Mouse (Mus musculus): ENCODE measurements around the gene Phka2. TPM values are rescaled to one million over a fixed set of nuclear protein-coding genes. Genes with fewer than 3 reads are reported as not detected.
A peak's percentile ranks its signal among the peaks of the same experiment; 100 is the strongest.

Gene Phka2
- polyA plus RNA-seq, 1 experiment from 2014 or later: 21.3 TPM

DNA sequence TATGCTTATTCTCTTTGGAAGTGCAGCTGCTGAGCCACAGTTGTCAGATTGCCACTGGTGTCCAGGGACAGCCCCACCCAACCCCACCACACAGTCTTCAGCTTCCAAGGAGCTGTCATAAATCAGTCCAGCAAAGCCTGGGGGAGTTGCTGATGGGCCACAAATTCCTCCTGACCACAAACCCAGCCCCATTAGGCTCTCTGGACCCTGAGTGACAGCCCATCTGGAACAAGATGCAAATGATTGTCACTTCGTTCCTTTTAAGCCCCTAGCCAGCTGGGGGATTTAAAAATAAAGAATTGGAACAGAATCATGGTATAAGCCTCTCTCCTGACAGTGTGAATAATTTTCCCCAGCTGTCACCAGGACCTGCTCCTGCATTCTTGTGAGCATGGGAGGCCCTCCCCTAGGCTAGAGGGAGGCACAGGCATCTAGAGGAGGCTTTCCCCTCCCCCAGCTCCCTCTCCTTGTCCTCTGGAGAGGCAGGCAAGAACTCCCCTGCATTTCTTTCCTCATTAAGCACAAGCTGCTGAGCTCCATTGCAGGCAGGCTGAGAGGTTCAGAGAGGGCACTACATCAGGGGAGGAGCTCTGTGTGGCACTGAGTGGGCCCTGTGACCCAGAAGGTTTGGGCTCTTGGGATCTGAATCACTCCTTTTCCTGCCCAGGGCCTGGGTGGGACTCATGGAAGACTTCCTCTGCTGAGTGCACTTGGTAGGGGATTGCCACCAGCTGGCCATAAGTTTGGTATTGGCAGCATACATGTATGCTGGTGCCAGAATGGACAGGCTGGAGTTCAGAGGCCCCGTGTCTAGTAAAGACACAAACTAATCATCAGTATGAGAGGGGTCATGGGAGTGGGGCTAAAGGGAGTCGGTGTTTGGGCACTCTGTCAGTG is 96.8 kb downstream of the Phka2 start:
- ATAC-seq (ENCODE audit: insufficient number of reproducible peaks, insufficient read depth, low FRiP score, low TSS enrichment, low read depth): peak; percentile 90
- no peak overlapping the region for H3K4me2 ChIP-seq
- 0 out of 2 replicates have a peak overlapping the region, but pooled peaks have one; percentile 45 for H3K27ac ChIP-seq

DNA sequence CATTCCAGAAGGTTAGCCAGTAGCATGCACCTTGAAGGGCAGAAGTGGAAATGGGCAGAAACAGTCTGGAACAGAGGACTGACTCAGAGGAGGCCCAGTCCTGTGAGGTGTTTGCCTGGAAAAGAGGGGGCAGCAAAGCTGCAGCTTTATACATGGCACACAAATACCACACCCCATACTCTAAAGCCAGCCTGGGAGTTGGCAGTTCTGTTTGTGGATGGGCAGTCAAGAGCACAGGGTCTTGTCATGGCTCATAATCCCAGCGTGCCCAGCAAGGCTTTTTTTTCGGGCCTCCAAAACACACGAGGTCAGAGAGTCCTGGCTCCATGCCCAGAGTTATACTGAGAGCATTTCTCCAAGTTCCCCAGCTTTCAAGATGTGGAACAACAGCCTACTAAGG is 99.1 kb downstream of the Phka2 start:
- H3K9me3 ChIP-seq: no peaks in the 10 kb centered on the region
- peaks cover 55% of the 10 kb centered on the region for H3K27me3 ChIP-seq
- no peaks in the 10 kb centered on the region for H3K36me3 ChIP-seq
- 56% methylated on average over 3 of the region's 3 CpGs for WGBS
- peaks cover 13% of the 10 kb centered on the region for H3K4me1 ChIP-seq (replicated peaks)
- no peak overlapping the region for H3K4me3 ChIP-seq (replicated peaks)
- H3K9ac ChIP-seq (replicated peaks): no peak overlapping the region
- H3K4me2 ChIP-seq: no peak overlapping the region
- no peak for ATAC-seq (ENCODE audit: insufficient number of reproducible peaks, insufficient read depth, low FRiP score, low TSS enrichment, low read depth)
- H3K27ac ChIP-seq: no peak overlapping the region

More for the DNA sequence above, 96.8 kb downstream of the Phka2 start:
- Histone ChIP-seq H3K27me3 (peaks cover 48% of the 10 kb centered on the region), H3K9ac (replicated peaks) (no peak overlapping the region), H3K36me3 (no peaks in the 10 kb centered on the region), H3K4me1 (replicated peaks) (peaks cover 13% of the 10 kb centered on the region), H3K9me3 (no peaks in the 10 kb centered on the region), H3K4me3 (replicated peaks) (no peak overlapping the region)
- 51% methylated on average over 3 of the region's 3 CpGs for WGBS

- H3K9me3 ChIP-seq: no peaks in the 10 kb centered on the region
- ATAC-seq (ENCODE audit: insufficient number of reproducible peaks, insufficient read depth, low FRiP score, low TSS enrichment, low read depth): no peak
- no peaks in the 10 kb centered on the region for H3K36me3 ChIP-seq
- H3K4me1 ChIP-seq (replicated peaks): peaks cover 13% of the 10 kb centered on the region
- H3K4me3 ChIP-seq (replicated peaks): no peak overlapping the region
- 83% methylated on average over 1 of the region's 1 CpGs for WGBS
- no peak overlapping the region for H3K4me2 ChIP-seq
- H3K27me3 ChIP-seq: peaks cover 48% of the 10 kb centered on the region
- no peak overlapping the region for H3K9ac ChIP-seq (replicated peaks)
- no peak overlapping the region for H3K27ac ChIP-seq
These were observed 100.8 kb downstream of the Phka2 start for GRCm38 (mm10) chrX:160602770-160603169.

- no peak overlapping the region for H3K4me2 ChIP-seq
- H3K9ac ChIP-seq (replicated peaks): no peak overlapping the region
- H3K4me1 ChIP-seq (replicated peaks): peaks cover 13% of the 10 kb centered on the region
- H3K4me3 ChIP-seq (replicated peaks): no peak overlapping the region
- H3K27me3 ChIP-seq: peaks cover 42% of the 10 kb centered on the region
- H3K36me3 ChIP-seq: no peaks in the 10 kb centered on the region
- 95% methylated on average over 2 of the region's 2 CpGs for WGBS
- ATAC-seq (ENCODE audit: insufficient number of reproducible peaks, insufficient read depth, low FRiP score, low TSS enrichment, low read depth): no peak
- H3K27ac ChIP-seq: no peak overlapping the region
- no peaks in the 10 kb centered on the region for H3K9me3 ChIP-seq
These were observed 101.3 kb downstream of the Phka2 start for GRCm38 (mm10) chrX:160603316-160603715.

GRCm38 (mm10) chrX:160603981-160604541 is 102.1 kb downstream of the Phka2 start:
- Histone ChIP-seq H3K4me3 (replicated peaks) (no peak overlapping the region), H3K9ac (replicated peaks) (no peak overlapping the region), H3K4me2 (no peak overlapping the region), H3K4me1 (replicated peaks) (peaks cover 6% of the 10 kb centered on the region), H3K27ac (no peak overlapping the region), H3K36me3 (no peaks in the 10 kb centered on the region), H3K9me3 (no peaks in the 10 kb centered on the region), H3K27me3 (peaks cover 35% of the 10 kb centered on the region)
- no peak for ATAC-seq (ENCODE audit: insufficient number of reproducible peaks, insufficient read depth, low FRiP score, low TSS enrichment, low read depth)
- WGBS: 56% methylated on average over 6 of the region's 6 CpGs

- Histone ChIP-seq H3K27ac (no peak overlapping the region), H3K36me3 (no peaks in the 10 kb centered on the region), H3K4me2 (no peak overlapping the region), H3K9ac (replicated peaks) (no peak overlapping the region), H3K4me3 (replicated peaks) (no peak overlapping the region), H3K4me1 (replicated peaks) (no peaks in the 10 kb centered on the region), H3K9me3 (no peaks in the 10 kb centered on the region), H3K27me3 (peaks cover 9% of the 10 kb centered on the region; the same call in 1 of the 2 replicates)
- WGBS: 42% methylated on average over 3 of the region's 3 CpGs
- ATAC-seq (ENCODE audit: insufficient number of reproducible peaks, insufficient read depth, low FRiP score, low TSS enrichment, low read depth): no peak
These were observed 107.9 kb downstream of the Phka2 start for GRCm38 (mm10) chrX:160609849-160610248.

DNA sequence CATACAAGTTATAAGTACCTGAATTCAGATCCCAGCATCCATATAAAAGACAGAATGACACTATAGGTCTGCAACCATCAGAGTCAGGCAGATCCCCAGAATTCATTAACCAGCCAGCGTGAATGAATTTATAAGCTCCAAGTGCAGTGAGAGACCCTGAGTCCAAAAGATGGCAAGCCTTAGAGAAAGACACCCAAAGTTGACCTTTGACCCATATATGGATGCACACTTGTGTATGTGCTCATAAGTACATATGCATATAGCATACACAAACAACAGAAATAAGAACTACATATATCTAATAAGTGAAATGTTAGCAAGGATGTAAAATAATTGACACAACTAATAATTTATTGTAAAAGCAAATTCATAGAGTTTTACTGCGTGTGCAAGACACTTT is 108.5 kb downstream of the Phka2 start:
- Histone ChIP-seq H3K9ac (replicated peaks) (no peak overlapping the region), H3K9me3 (no peaks in the 10 kb centered on the region), H3K27ac (no peak overlapping the region), H3K36me3 (no peaks in the 10 kb centered on the region), H3K27me3 (peaks cover 12% of the 10 kb centered on the region; the same call in 1 of the 2 replicates), H3K4me1 (replicated peaks) (no peaks in the 10 kb centered on the region), H3K4me3 (replicated peaks) (no peak overlapping the region), H3K4me2 (no peak overlapping the region)
- no peak for ATAC-seq (ENCODE audit: insufficient number of reproducible peaks, insufficient read depth, low FRiP score, low TSS enrichment, low read depth)
- 88% methylated on average over 2 of the region's 2 CpGs for WGBS

DNA sequence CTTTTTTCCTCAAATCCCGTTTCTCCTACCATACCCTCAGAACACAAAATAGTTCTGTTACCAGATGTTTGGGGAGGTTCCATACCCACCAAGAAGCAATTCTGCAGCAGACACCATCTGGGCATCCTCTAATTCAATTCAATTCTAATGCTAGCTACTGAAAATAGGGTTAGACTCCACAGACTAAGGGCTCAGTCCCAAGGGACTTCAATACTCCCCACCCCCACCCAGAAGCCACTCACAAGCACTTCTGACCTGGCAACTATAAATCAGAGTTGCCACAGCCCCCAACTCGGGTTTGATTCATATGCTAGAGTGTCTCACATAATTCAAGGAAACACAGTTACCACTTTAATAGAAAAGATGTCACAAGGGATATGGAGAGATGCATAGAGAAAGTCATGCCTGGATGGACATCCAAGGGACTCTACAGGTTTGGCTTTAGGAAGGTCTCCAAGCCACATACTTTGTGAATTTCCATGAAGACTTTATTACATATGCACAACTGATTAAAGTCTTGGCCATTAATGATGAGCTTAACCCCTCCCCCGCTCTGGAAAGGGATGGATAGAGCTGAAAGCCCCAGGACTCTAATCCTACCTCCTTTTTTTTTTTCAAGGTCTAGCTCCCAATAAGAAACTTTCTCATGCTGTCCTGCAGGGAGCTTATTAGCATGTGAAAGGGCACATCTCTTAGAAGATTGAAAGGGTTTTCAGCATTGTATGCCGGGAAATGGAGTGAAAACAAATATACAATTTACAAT is 109.1 kb downstream of the Phka2 start:
- H3K9me3 ChIP-seq: no peaks in the 10 kb centered on the region
- H3K27ac ChIP-seq: no peak overlapping the region
- H3K4me3 ChIP-seq (replicated peaks): no peak overlapping the region
- peaks cover 12% of the 10 kb centered on the region; the same call in 1 of the 2 replicates for H3K27me3 ChIP-seq
- no peak overlapping the region for H3K4me2 ChIP-seq
- no peak for ATAC-seq (ENCODE audit: insufficient number of reproducible peaks, insufficient read depth, low FRiP score, low TSS enrichment, low read depth)
- H3K9ac ChIP-seq (replicated peaks): no peak overlapping the region
- H3K4me1 ChIP-seq (replicated peaks): no peaks in the 10 kb centered on the region
- WGBS: 58% methylated on average over 4 of the region's 4 CpGs
- no peaks in the 10 kb centered on the region for H3K36me3 ChIP-seq

Other genes with a start within 250 kb of the Phka2 start
- 2.1 and 2.5 TPM in 2 replicates for gene Adgrg2, start 111.5 kb upstream of the Phka2 start, polyA plus RNA-seq (2016; fragmentation: Nextera tagmentation; extraction: Ambion mirVana)
- 0.40 and 0.88 TPM in 2 replicates for gene Ppef1, start 233.6 kb downstream of the Phka2 start, polyA plus RNA-seq (2016; fragmentation: Nextera tagmentation; extraction: Ambion mirVana)

Measured in limb, embryonic 12.5 days (tissue).